Mouse (Mus musculus) WW6 (cell line): ENCODE results near the gene Gm4302.
"Not testable (repeated sequence)": the region's sequence is repeated elsewhere in the genome, so short reads cannot be mapped to it uniquely, and the experiment has no call there.

Experiments
- DNase-seq: peaks from one replicate; pipeline ENCODE4 v3.0.0-alpha.2; 2013; ENCODE audit warnings: low read depth, low spot score

Gene Gm4302

GRCm38 (mm10) chr10:100340536-100340935 is at the start of gene Gm4302:
TSS of gene Gm4302 (plus strand) at chr10:100340836.
- not testable (repeated sequence) for DNase-seq

- no peak for DNase-seq
These were observed 44.5 kb upstream of the Gm4302 start for GRCm38 (mm10) chr10:100296105-100296504.

GRCm38 (mm10) chr10:100300106-100300505 is 40.5 kb upstream of the Gm4302 start:
- DNase-seq, result not testable (repeated sequence)

- DNase-seq, result not testable (repeated sequence)
These were observed 5.3 kb upstream of the Gm4302 start, which contains the start of gene Gm4301 for GRCm38 (mm10) chr10:100335376-100335775. TSS of gene Gm4301 (plus strand) at chr10:100335676.

GRCm38 (mm10) chr10:100345672-100346071 is 5.0 kb downstream of the Gm4302 start, which contains the start of gene Gm4303:
TSS of gene Gm4303 (plus strand) at chr10:100345972.
- not testable (repeated sequence) for DNase-seq

GRCm38 (mm10) chr10:100350793-100351192 is 10.2 kb downstream of the Gm4302 start, which contains the start of gene Gm4305:
TSS of gene Gm4305 (plus strand) at chr10:100351093.
- not testable (repeated sequence) for DNase-seq

- not testable (repeated sequence) for DNase-seq
These were observed 16.2 kb downstream of the Gm4302 start for GRCm38 (mm10) chr10:100356841-100357240.

GRCm38 (mm10) chr10:100361038-100361437 is 20.4 kb downstream of the Gm4302 start, which contains the start of gene Gm4307:
TSS of gene Gm4307 (plus strand) at chr10:100361338.
- not testable (repeated sequence) for DNase-seq

GRCm38 (mm10) chr10:100382460-100382859 is 41.8 kb downstream of the Gm4302 start, which contains the start of gene Gm4312:
TSS of gene Gm4312 (minus strand) at chr10:100382560.
- not testable (repeated sequence) for DNase-seq
